Mouse (Mus musculus): ENCODE measurements around the gene Nt5c2.

Gene Nt5c2

DNA sequence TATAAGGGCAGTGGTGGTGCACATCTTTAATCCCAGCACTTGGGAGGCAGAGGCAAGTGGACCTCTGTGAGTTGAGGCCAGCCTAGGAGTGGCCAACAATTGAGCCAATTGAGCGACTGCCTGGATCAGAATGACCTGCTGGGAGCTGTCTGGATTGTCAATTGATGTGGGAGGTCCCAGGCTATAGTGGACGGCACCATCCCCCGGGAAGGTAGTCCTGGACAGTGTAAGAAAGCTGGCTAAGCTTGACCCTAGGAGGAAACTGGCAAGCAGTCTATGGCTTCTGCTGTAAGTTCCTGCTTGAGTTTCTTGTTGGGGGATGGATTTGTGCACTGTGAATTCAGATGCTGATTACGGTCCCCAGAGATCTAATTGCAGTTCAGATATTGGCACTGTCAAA lies 47.1 kb downstream of the Nt5c2 start:
- in situ Hi-C loops (cut with MboI, MseI): no loop called here

DNA sequence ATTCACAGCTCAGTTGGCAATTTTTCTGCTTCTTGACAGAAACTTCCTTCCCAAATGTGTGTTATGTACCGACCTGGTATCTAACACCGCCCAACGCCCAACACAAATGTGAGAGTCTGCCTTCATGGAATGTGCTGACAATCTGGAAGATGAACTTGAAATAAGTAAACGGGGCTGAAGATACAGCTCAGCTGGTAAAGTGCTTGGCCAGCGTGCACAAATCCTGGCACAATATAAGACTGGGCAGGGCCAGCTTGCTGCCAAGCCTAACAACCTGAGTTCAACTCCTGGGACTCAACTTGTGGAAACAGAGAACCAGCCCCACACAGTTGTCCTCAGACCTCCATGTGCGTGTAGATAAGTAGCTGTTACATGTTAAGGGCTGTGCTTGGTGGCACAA lies 48.6 kb downstream of the Nt5c2 start:
- in situ Hi-C loops (cut with MboI, MseI): no loop called here

- in situ Hi-C loops (cut with MboI, MseI): no loop called here
Observed at GRCm38 (mm10) chr19:46965496-46965895, 49.5 kb downstream of the Nt5c2 start.

GRCm38 (mm10) chr19:46964353-46964752 lies 50.6 kb downstream of the Nt5c2 start:
- in situ Hi-C loops (cut with MboI, MseI): no loop called here

DNA sequence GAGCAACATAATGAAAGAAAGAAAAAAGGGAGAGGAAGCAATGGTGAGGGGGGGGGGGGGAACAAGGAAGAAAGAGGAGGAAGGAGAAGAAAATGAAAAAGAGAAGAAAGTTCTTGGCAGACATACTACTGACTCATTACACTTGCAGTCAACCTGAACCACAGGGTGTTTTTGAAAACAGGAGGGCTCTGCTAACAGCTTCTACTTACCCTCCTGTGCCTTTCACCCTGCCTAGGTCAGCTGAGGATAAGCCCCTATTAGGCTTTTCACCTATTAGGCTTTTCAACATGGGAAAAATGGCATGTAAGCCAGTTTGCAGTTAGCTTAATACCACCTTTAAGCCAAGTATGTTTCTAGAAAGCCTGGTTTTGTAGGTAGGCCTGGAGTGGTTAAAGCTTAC lies 51.5 kb downstream of the Nt5c2 start:
- in situ Hi-C loops (cut with MboI, MseI): no loop called here

- in situ Hi-C loops (cut with MboI, MseI): no loop called here
Observed at GRCm38 (mm10) chr19:46962841-46963240, 52.1 kb downstream of the Nt5c2 start.

DNA sequence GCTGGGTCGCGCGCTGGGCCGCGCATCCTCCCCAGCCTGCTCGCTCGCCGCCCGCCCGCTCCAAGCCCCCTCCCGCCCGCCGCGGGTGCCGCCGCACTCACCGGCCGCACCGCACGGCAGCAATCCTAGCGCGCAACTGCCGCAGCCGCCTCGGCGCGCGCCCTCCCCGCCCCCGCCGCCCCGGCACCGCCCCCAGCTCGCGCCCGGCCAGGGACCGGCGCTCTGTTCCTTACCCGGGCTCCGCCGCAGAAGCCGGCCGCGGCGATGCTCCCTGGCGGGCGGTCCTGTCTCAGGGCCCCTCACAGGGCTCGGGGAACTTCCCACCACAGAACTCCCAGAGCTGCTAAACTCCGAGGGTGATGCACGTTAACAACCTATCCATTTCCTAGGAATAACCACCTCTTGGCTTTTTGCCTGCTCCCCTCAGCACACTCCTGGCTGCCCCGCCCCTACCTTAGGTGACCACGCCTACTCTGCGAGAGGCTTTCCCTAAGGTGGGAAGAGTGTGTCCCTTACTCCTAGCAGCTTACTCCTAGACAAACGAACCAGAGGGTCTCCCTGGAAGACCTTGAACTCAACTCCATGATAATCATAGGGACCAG lies 52.7 kb downstream of the Nt5c2 start:
- in situ Hi-C loops (cut with MboI, MseI): no loop called here

- in situ Hi-C loops (cut with MboI, MseI): no loop called here
Observed at GRCm38 (mm10) chr19:46961652-46962051, 53.3 kb downstream of the Nt5c2 start.

- in situ Hi-C loops (cut with MboI, MseI): no loop called here
Observed at GRCm38 (mm10) chr19:46961047-46961651, 53.8 kb downstream of the Nt5c2 start.

DNA sequence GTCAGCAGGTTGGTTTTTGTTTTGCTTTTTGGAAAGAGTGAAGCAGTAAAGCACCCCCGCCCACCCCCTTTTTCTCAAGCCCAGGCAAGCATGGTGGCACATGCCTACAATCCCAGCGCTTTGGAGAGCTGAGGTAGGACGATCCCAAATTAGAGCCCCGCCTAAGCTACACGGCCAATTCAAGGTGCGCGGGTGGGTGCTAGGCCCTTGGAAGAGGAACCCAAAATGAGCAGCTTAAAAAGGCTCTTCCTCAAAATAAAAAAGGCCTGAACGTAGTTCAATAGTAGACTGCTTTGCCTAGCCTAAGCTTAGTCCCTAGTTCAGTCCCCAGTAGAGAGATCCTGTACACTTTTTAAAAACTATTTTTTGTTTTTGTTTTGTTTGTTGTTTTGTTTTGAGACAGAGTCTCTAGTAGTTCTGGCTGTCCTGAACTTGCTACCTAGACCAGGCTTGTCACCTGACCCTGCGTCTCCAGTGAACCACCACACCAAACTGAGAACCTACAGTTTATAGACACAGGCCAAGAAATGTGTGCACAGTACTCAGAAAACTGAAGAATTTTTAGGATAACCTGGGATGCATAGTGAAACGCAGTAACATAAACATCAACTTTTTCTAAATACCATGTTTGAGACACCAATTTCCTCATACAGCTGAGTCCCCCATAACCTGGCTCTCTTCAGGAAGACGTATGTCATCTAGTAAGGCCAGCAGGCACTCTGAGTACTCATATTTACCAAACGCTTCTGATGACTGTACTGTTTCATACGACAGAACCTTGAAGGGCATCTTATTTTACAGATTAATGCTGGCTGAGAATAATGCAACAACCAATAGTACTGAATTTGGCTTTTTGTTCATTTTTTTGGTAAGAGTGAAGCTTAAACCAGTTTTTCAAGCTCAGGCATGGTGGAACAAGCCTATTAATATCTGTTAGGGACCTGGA lies 54.6 kb downstream of the Nt5c2 start:
- in situ Hi-C loops (cut with MboI, MseI): no loop called here

DNA sequence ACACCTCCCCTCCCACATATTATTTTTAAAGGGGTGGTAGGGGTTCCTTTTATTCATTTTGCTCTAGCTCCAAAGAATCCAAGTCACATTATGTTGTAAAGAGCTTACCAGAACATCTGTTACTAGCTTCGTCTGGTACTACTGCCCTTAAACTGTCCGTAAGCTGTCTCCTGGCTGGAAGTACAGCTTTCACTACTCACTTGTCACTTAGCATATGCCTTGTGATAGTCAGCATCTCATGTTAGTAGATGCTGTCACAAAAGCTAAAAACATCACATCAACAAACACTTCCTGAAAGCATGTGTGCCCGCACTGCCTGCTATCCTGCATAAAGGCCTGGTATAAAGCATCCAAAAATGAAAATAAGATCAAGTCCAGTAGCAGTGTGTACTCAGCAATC lies 55.4 kb downstream of the Nt5c2 start:
- in situ Hi-C loops (cut with MboI, MseI): no loop called here

GRCm38 (mm10) chr19:46958566-46958965 lies 56.4 kb downstream of the Nt5c2 start:
- in situ Hi-C loops (cut with MboI, MseI): no loop called here

DNA sequence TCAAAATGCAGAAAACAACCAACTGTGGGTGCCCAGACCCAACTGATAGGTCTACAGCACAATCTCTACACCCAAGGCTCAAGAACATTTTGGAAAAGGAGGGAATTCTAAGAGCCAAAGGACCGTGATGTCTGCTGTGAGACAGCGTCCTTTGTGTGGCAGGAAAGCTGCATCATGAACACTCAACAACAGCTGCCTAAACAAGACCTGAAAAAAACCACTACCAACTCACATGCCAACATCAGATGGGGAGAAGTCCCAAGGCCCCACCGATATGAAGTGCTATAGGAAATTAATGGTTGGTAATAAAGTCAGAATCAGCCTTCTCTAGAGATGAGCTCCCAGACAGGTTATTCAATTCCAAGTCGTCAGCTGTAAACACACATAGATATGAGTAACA lies 57.0 kb downstream of the Nt5c2 start:
- in situ Hi-C loops (cut with MboI, MseI): no loop called here

DNA sequence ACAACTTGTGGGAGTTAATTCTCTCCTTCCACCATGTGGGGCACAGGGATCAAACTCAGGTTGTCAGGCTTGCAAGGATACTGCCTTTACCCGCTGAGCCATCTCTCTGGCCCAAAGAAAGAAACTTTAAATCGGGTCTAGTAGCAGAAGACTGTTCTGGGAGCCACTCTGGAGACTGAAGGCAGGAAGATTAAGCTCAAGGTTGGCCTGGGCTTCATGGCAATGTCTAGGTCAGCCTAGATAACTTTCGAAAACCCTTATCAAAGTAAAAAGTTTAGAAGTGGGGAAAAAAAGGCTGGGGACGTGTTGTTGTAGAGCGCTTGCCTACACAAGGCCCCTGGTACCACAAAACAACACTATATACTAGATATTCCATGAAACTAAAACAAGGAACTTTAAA lies 58.0 kb downstream of the Nt5c2 start:
- in situ Hi-C loops (cut with MboI, MseI): no loop called here

- in situ Hi-C loops (cut with MboI, MseI): no loop called here
Observed at GRCm38 (mm10) chr19:46956410-46956809, 58.5 kb downstream of the Nt5c2 start.

DNA sequence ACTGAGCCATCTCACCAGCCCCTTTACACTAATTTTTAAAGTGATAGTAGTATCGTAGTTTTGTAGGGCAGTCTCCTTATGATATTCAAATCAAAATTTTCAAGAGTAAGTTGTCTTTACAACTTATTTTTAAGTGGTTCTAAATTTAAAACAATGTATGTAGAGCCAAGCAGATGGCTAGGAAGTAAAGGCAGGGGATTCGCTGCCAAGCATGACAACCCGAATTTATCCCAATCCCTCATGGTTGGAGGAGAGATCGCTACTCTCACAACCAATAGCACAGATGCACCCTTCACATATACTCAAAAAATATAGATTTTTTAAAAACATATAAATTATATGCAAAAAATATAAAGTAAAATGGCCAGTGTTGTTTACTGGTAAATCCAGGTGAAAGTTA lies 59.3 kb downstream of the Nt5c2 start:
- in situ Hi-C loops (cut with MboI, MseI): no loop called here

GRCm38 (mm10) chr19:46953536-46953935 lies 61.4 kb downstream of the Nt5c2 start:
- in situ Hi-C loops (cut with MboI, MseI): no loop called here

DNA sequence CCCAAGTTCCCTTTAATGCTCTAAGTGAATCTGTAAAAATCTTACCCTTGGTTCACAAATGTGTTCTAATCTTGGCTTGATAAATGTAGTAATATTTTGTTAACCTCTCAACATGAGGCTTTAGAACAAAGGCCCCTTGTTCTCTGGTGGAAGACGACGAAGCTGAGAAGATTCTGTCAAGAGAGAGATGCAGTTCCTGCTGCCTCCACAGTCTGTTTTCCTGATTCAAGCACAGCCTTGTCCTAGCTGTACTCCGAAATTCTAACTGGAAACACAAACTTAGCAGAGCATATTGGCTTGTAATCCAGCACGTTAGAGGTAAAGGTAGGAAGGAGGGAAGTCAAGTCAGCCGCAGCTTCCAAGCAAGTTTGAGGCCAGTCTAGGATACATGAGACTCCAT lies 62.0 kb downstream of the Nt5c2 start:
- in situ Hi-C loops (cut with MboI, MseI): no loop called here

DNA sequence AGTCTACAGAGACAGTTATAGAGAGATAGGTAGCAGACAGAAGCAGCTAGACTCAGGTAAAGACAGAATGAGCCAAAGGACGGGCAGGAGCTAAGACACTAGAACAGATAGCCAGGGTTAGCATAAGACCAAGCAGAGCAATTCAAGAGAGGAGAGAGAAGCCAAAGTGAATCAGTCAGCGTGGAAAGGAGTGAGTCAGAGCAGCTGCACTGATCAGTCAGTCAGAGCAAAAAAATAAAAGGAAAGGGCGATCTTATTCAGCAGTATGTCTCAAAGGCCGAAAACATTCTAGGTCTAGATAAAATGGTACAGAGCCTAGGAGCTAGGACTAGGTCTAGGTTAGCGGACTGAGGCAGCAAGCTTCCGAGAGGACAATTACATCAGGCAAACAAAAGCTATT lies 70.6 kb downstream of the Nt5c2 start:
- in situ Hi-C loops (cut with MboI, MseI): no loop called here

GRCm38 (mm10) chr19:46937173-46937572 lies 77.8 kb downstream of the Nt5c2 start:
- in situ Hi-C loops (cut with MboI, MseI): no loop called here

GRCm38 (mm10) chr19:46934025-46934424 lies 80.9 kb downstream of the Nt5c2 start:
- in situ Hi-C loops (cut with MboI, MseI): no loop called here

DNA sequence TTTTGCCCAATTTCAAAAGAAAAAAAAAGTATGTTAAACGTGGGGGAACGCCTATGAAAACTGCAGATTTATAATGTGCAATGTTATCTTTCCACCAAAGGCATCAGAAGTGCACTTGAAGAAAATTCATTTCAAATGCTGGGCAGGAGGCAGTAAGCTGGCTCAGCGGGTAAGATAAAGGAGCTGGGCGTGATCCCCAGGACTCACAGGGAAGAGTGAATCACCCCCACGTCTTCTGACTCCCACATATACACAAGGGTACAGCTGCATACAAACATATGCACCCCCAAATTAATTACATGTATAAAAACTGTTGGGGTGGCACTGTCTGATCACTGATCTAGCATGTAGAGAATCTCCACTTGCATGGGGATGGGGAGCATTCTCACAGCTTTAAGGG lies 82.3 kb downstream of the Nt5c2 start:
- in situ Hi-C loops (cut with MboI, MseI): no loop called here

DNA sequence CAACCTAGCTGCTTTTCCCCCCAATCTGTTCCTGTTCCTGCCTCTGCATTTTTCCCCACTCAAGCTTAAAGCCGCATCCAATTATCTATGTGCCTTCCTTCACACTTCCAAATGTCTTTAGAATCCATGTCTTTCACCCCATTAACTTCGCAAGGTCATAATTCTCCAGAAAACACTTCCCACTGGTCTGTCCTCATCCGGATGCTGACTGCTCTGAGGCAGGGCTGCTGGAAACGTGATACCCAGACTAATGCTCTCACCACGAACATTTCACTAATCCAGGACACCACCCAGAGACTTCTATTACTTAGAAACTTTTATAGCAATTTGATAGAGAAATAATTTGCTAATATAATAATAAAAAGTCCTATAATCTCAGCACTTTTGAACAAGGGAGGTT lies 84.9 kb downstream of the Nt5c2 start:
- in situ Hi-C loops (cut with MboI, MseI): no loop called here
